Mouse (Mus musculus) ovary, adult 10 weeks (tissue): ENCODE measurements around the gene Pdss1. TPM values are rescaled to one million over a fixed set of nuclear protein-coding genes. Genes with fewer than 3 reads are reported as not detected.

Experiments used
- polyA plus RNA-seq: library from polyadenylated mRNA; stranded (reverse); fragments of 350-450 nt; fragmentation: Illumina TruSeq; extraction: RNeasy Lipid Tissue Mini Kit (QIAGEN cat#74804); gene quantifications from one replicate; pipeline ENCODE4 v1.2.3, GENCODE M21; 2014

The Pdss1 gene
- 12.9 TPM for polyA plus RNA-seq

DNA sequence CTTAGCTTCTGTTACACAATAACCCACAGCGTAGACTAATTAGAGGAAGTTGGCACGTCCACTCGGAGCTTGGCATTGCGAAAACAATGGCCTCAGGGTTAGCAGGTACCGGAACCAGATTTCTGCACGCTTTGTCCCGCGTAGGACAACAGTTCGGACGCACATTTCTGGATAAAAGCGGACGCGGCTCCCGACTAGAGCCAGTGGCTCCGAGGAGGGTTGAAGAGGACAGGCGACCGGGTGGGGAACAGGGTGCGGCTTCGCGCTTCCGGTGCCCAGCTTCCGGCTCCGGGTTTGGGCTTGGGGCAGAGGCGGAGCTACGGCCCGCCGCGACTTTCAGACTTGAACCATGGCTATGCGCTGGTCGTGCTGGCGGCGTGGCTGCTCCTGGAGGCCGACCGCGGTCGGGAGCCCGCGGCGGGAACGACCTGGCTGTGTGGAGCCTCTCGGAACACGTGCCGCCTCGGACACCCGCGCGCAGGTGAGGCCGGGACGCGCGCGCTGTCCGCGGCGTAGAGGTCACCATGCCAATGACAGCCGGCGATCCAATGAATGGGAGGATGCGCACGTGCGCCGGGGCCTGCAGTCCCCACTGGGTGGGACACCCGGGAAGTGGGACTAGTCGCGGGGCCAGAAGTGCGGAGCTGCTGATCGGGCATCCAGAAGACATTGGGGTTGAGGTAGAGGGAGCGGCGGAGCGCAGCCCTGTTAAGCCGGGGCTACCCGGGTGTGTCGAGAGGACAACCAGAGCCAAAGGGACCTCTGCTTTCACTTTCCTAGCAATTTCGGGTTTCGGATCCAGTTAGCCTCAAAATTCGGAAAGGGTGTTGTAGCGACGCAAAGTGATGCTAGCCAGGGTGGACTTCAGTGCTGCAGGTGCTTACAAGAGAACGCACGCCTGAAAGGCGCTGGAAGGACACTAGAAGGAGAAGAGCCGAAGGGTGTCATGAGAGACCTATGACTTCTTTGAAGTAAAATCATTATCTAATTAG is at the start of gene Pdss1:
TSS of gene Pdss1 (plus strand) at position 241 of the 992 bp plus-strand sequence.

Other genes with a start within 250 kb of the Pdss1 start
- 16.1 TPM for gene Apbb1ip, start 121.4 kb upstream of the Pdss1 start, polyA plus RNA-seq
- gene Abi1, start 144.7 kb downstream of the Pdss1 start, polyA plus RNA-seq = 219 TPM
- 186 TPM for gene Acbd5, start 172.6 kb downstream of the Pdss1 start, polyA plus RNA-seq